Mouse (Mus musculus): ENCODE measurements around the gene Hoxc6. TPM values are rescaled to one million over a fixed set of nuclear protein-coding genes. Genes with fewer than 3 reads are reported as not detected.
A peak's percentile ranks its signal among the peaks of the same experiment; 100 is the strongest.

The Hoxc6 gene
- polyA plus RNA-seq (2015; fragmentation: Nextera tagmentation; extraction: Ambion mirVana), result 0.43 and 0.57 TPM in 2 replicates

DNA sequence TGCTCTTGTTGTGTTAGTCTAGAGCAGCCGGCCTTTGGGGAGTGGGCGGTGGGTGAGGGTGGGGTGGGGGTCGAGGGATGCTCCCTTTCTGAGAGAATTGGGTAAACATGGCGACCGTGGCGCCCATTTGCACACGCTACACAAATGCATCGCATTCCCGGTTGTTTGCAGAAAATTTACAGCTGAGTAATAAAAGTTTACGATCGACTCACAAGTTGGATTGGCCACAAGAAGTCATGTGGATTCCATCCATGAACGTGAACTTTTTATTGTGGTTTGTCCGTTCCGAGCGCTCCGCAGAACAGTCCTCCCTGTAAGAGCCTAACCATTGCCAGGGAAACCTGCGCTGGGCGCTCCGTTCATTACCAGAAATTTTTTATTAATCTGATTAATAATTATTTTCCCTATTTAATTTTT, at the start of gene Hoxc6:
Hoxc6 (plus strand) TSS at position 319 of the 417 bp plus-strand sequence.
- Histone ChIP-seq H3K4me2 (peak within 1 kb of the TSS; percentile 89), H3K4me1 (replicated peaks) (peaks cover 30% of the 10 kb centered on the region), H3K27ac (no peak within 1 kb of the TSS), H3K4me3 (peak within 1 kb of the TSS; percentile 56), H3K9me3 (replicated peaks) (no peaks in the 10 kb centered on the region), H3K36me3 (no peaks in the 10 kb centered on the region), H3K27me3 (peaks cover 98% of the 10 kb centered on the region), H3K9ac (peak within 1 kb of the TSS; percentile 62)
- WGBS, result 3% methylated on average over 19 of the region's 19 CpGs
- no peak for ATAC-seq (replicated peaks; ENCODE audit: insufficient number of reproducible peaks, insufficient read depth, low FRiP score, low read depth)

- Histone ChIP-seq H3K27me3 (peaks cover 100% of the 10 kb centered on the region), H3K4me1 (replicated peaks) (no peaks in the 10 kb centered on the region), H3K36me3 (no peaks in the 10 kb centered on the region), H3K27ac (no peak overlapping the region), H3K9me3 (replicated peaks) (no peaks in the 10 kb centered on the region), H3K9ac (no peak overlapping the region), H3K4me2 (no peak overlapping the region), H3K4me3 (no peak overlapping the region)
- WGBS, result 13% methylated on average over 2 of the region's 2 CpGs
- ATAC-seq (replicated peaks; ENCODE audit: insufficient number of reproducible peaks, insufficient read depth, low FRiP score, low read depth), result no peak
Observed at GRCm38 (mm10) chr15:102948842-102949241, 49.2 kb upstream of the Hoxc6 start.

- no peak overlapping the region for H3K4me3 ChIP-seq
- H3K4me1 ChIP-seq (replicated peaks), result no peaks in the 10 kb centered on the region
- H3K4me2 ChIP-seq, result no peak overlapping the region
- H3K36me3 ChIP-seq, result no peaks in the 10 kb centered on the region
- H3K9ac ChIP-seq, result no peak overlapping the region
- 2% methylated on average over 20 of the region's 20 CpGs for WGBS
- peaks cover 100% of the 10 kb centered on the region for H3K27me3 ChIP-seq
- no peak for ATAC-seq (replicated peaks; ENCODE audit: insufficient number of reproducible peaks, insufficient read depth, low FRiP score, low read depth)
- no peak overlapping the region for H3K27ac ChIP-seq
- no peaks in the 10 kb centered on the region for H3K9me3 ChIP-seq (replicated peaks)
Observed at GRCm38 (mm10) chr15:102949696-102950095, 48.4 kb upstream of the Hoxc6 start.

DNA sequence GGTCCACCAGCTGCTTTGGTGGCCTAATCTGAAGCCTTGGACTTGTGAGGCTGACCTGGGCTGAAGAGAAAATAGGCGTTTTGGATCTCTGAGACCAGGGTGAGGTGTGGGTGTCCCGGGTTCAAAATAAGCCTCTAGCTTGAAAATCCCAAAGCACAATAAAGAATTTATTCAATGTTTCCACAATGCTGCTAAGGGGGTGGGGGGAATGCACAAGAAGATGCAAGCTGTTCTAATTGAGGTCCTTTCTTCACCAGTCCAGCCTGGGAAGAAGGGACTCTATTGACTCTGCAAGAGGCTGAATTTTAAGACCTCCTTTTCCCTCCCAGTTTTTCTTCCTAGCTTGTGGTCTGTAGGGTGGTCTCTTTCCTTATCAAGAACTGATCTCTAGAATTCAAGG, 47.2 kb upstream of the Hoxc6 start:
- Histone ChIP-seq H3K9me3 (replicated peaks) (no peaks in the 10 kb centered on the region), H3K4me1 (replicated peaks) (no peaks in the 10 kb centered on the region), H3K36me3 (no peaks in the 10 kb centered on the region), H3K4me3 (no peak overlapping the region), H3K4me2 (no peak overlapping the region), H3K27me3 (peaks cover 100% of the 10 kb centered on the region), H3K27ac (no peak overlapping the region), H3K9ac (no peak overlapping the region)
- 16% methylated on average over 2 of the region's 2 CpGs for WGBS
- ATAC-seq (replicated peaks; ENCODE audit: insufficient number of reproducible peaks, insufficient read depth, low FRiP score, low read depth), result no peak

- 0 out of 2 replicates have a peak, but pooled peaks cover 3% of the 10 kb centered on the region for H3K4me1 ChIP-seq (replicated peaks)
- H3K36me3 ChIP-seq, result no peaks in the 10 kb centered on the region
- H3K27ac ChIP-seq, result no peak overlapping the region
- WGBS, result 8% methylated on average over 6 of the region's 6 CpGs
- no peak overlapping the region for H3K4me2 ChIP-seq
- H3K9ac ChIP-seq, result no peak overlapping the region
- peaks cover 100% of the 10 kb centered on the region for H3K27me3 ChIP-seq
- no peak overlapping the region for H3K4me3 ChIP-seq
- no peaks in the 10 kb centered on the region for H3K9me3 ChIP-seq (replicated peaks)
- ATAC-seq (replicated peaks; ENCODE audit: insufficient number of reproducible peaks, insufficient read depth, low FRiP score, low read depth), result no peak
Observed at GRCm38 (mm10) chr15:102953561-102953960, 44.5 kb upstream of the Hoxc6 start.

- Histone ChIP-seq H3K4me3 (no peak within 1 kb of the TSS; the same call in 1 of the 2 replicates), H3K9ac (no peak within 1 kb of the TSS), H3K27ac (no peak within 1 kb of the TSS), H3K27me3 (peaks cover 98% of the 10 kb centered on the region), H3K9me3 (replicated peaks) (no peaks in the 10 kb centered on the region), H3K4me1 (replicated peaks) (0 out of 2 replicates have a peak, but pooled peaks cover 3% of the 10 kb centered on the region), H3K36me3 (no peaks in the 10 kb centered on the region), H3K4me2 (no peak within 1 kb of the TSS)
- ATAC-seq (replicated peaks; ENCODE audit: insufficient number of reproducible peaks, insufficient read depth, low FRiP score, low read depth), result no peak
- 2% methylated on average over 56 of the region's 57 CpGs for WGBS
Observed at GRCm38 (mm10) chr15:102954192-102955006, 43.7 kb upstream of the Hoxc6 start, which contains the start of gene Hoxc11. TSS of gene Hoxc11 (plus strand) at chr15:102954427.

DNA sequence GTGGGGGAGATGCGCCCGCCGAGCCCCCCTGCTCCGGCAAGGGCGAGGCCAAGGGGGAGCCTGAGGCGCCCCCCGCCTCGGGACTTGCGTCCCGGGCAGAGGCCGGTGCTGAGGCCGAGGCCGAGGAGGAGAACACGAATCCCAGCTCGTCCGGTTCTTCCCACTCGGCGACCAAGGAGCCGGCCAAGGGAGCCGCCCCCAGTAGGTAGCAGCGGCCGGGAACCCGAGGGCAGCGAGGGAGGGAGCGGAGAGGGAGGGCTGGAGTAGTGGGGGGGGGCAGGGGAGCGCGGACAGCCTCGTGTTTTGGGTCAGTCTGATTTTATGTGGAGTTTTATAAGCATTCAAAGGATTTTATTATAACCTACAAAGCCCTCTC, 43.1 kb upstream of the Hoxc6 start:
- ATAC-seq (replicated peaks; ENCODE audit: insufficient number of reproducible peaks, insufficient read depth, low FRiP score, low read depth), result no peak
- Histone ChIP-seq H3K36me3 (no peaks in the 10 kb centered on the region), H3K9me3 (replicated peaks) (no peaks in the 10 kb centered on the region), H3K27me3 (peaks cover 98% of the 10 kb centered on the region), H3K4me2 (no peak overlapping the region), H3K4me3 (no peak overlapping the region), H3K9ac (no peak overlapping the region), H3K27ac (no peak overlapping the region), H3K4me1 (replicated peaks) (0 out of 2 replicates have a peak, but pooled peaks cover 3% of the 10 kb centered on the region)
- under 1% methylated on average over 28 of the region's 28 CpGs for WGBS

DNA sequence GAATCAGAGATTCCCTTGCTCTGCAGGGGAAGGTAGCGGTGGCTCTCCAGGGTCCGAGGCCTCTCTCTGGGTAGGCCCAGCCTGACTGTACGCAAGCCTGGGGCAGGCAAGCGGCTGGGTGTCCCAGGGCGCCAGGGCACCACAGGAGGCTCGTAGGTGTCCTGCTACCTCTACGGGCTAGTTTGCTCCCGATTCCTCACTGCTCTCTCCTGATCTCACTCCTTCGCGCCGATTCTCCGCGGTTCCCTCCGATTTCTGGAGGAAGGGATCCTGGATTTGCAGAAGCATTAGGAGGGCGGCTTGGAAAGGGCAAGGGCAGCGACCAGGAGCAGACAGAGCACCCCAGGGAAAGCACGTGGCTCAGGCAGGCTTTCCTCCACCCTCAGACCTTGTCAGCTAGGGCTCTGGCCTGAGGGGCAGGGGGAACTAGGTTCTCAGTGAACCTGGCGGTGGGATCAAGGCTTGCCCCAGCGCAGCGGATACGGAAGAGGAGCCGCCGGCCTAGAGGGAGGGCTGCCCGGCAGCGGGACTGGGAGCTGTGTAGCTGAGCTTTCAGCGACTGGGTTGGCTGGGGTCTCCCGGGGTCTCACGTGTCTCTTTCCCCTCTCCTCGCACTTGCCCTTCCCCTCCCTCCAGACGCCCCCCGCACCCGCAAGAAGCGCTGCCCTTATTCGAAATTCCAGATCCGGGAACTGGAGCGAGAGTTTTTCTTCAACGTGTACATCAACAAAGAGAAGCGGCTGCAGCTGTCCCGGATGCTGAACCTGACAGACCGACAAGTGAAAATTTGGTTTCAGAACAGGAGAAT, 42.0 kb upstream of the Hoxc6 start:
- H3K36me3 ChIP-seq, result no peaks in the 10 kb centered on the region
- H3K4me1 ChIP-seq (replicated peaks), result 0 out of 2 replicates have a peak, but pooled peaks cover 3% of the 10 kb centered on the region
- H3K9ac ChIP-seq, result no peak overlapping the region
- no peak overlapping the region for H3K27ac ChIP-seq
- H3K27me3 ChIP-seq, result peaks cover 98% of the 10 kb centered on the region
- 2% methylated on average over 40 of the region's 40 CpGs for WGBS
- peak overlapping the region; percentile 9; the same call in 1 of the 2 replicates for H3K4me3 ChIP-seq
- no peak for ATAC-seq (replicated peaks; ENCODE audit: insufficient number of reproducible peaks, insufficient read depth, low FRiP score, low read depth)
- H3K4me2 ChIP-seq, result no peak overlapping the region
- H3K9me3 ChIP-seq (replicated peaks), result no peaks in the 10 kb centered on the region

GRCm38 (mm10) chr15:102956906-102957305, 41.2 kb upstream of the Hoxc6 start:
- under 1% methylated on average over 12 of the region's 12 CpGs for WGBS
- Histone ChIP-seq H3K9me3 (replicated peaks) (no peaks in the 10 kb centered on the region), H3K9ac (no peak overlapping the region), H3K4me2 (no peak overlapping the region), H3K27me3 (peaks cover 98% of the 10 kb centered on the region), H3K4me3 (no peak overlapping the region), H3K36me3 (no peaks in the 10 kb centered on the region), H3K4me1 (replicated peaks) (0 out of 2 replicates have a peak, but pooled peaks cover 3% of the 10 kb centered on the region), H3K27ac (no peak overlapping the region)
- no peak for ATAC-seq (replicated peaks; ENCODE audit: insufficient number of reproducible peaks, insufficient read depth, low FRiP score, low read depth)

DNA sequence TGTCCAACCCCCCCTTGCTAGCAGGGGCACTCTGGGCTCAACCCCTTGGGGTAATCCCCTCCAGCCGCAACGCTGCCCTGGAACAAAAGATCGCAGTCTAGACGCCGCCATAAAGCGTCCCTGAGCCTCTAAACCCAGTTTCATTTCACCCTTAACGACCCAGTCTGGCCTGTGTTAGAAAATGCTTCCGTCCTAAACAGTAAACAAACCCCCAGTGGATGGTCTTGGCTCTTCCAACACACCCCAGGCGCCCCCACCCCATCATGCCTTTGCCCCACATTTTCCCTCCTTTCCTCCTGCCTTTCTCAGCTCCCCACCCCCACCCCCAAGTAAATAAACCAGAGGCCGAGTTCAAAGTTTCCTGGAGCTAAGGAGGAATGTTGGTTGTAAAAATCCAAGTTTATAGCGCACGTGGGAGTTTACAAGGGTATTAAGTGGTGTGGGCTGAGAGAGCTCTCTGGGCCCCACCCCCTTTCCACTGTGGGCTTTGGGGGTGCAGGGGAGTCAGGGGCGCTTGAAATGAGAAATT, 38.3 kb upstream of the Hoxc6 start:
- no peak overlapping the region for H3K9ac ChIP-seq

DNA sequence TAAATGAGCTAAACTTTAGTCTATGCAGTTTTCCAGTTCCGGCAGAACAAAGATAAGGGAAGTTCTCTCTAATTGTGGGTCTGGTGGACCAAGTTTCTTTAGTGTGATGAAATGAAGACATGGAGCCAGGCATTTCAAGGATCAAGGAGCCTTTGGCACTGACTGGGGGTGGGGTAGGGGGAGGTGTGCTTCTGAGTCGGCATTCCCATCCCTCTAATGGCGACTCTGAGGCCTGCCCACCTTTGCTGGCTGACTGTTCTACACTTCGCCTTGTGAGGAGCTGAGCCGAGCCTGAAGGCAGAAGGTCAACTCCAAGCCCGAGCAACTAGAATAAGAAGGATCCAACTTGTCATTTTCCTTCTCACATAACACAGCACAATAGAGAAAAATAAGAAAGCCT, 36.3 kb upstream of the Hoxc6 start:
- WGBS, result 5% methylated on average over 6 of the region's 6 CpGs
- Histone ChIP-seq H3K4me2 (no peak overlapping the region), H3K4me1 (replicated peaks) (peaks cover 5% of the 10 kb centered on the region), H3K27me3 (peaks cover 97% of the 10 kb centered on the region), H3K27ac (no peak overlapping the region), H3K9me3 (replicated peaks) (no peaks in the 10 kb centered on the region), H3K4me3 (no peak overlapping the region), H3K9ac (no peak overlapping the region), H3K36me3 (no peaks in the 10 kb centered on the region)
- no peak for ATAC-seq (replicated peaks; ENCODE audit: insufficient number of reproducible peaks, insufficient read depth, low FRiP score, low read depth)

More for the DNA sequence above, 38.3 kb upstream of the Hoxc6 start:
- Histone ChIP-seq H3K27ac (no peak overlapping the region), H3K4me1 (replicated peaks) (0 out of 2 replicates have a peak, but pooled peaks cover 3% of the 10 kb centered on the region), H3K27me3 (peaks cover 97% of the 10 kb centered on the region), H3K36me3 (no peaks in the 10 kb centered on the region), H3K9me3 (replicated peaks) (no peaks in the 10 kb centered on the region), H3K4me3 (no peak overlapping the region), H3K4me2 (no peak overlapping the region)
- 1% methylated on average over 13 of the region's 13 CpGs for WGBS
- no peak for ATAC-seq (replicated peaks; ENCODE audit: insufficient number of reproducible peaks, insufficient read depth, low FRiP score, low read depth)

Measured in heart, embryonic 15.5 days (tissue).